Mouse (Mus musculus) v-Abl transformed pro-B cells (cell line): Measurements from ENCODE around the gene Mef2c.

Experiments used
- in situ Hi-C, 2 experiments: fragments of 400-800 bp; cut with MboI; formaldehyde crosslinking; loops; one replicate each; pipeline ENCODE4 v1.15.1; 2025; ENCODE audit not compliant: unreplicated experiment in 2 of 2

Mef2c gene

GRCm38 (mm10) chr13:83651941-83652548 lies 148.2 kb downstream of the Mef2c start:
- in situ Hi-C loops: loop anchor here (5.0 to 25.0 kb wide), 15 partner anchors 80 to 1890 kb away; no protein-coding TSS in a partner anchor

GRCm38 (mm10) chr13:83652560-83652959 lies 148.7 kb downstream of the Mef2c start:
- in situ Hi-C loops: loop anchor here (5.0 to 25.0 kb wide), 15 partner anchors 80 to 1890 kb away; no protein-coding TSS in a partner anchor

GRCm38 (mm10) chr13:83654889-83655769 lies 151.3 kb downstream of the Mef2c start:
- in situ Hi-C loops: loop anchor here (5.0 to 25.0 kb wide), 16 partner anchors 83 to 1893 kb away; no protein-coding TSS in a partner anchor

GRCm38 (mm10) chr13:83656094-83656493 lies 152.3 kb downstream of the Mef2c start:
- in situ Hi-C loops: loop anchor here (5.0 to 25.0 kb wide), 12 partner anchors 544 to 1894 kb away; no protein-coding TSS in a partner anchor

GRCm38 (mm10) chr13:83656773-83657172 lies 152.9 kb downstream of the Mef2c start:
- in situ Hi-C loops: loop anchor here (5.0 to 25.0 kb wide), 12 partner anchors 544 to 1894 kb away; no protein-coding TSS in a partner anchor

GRCm38 (mm10) chr13:83660722-83661121 lies 156.9 kb downstream of the Mef2c start:
- in situ Hi-C loops: loop anchor here (5.0 to 25.0 kb wide), 3 partner anchors 1097 to 1898 kb away; no protein-coding TSS in a partner anchor

- in situ Hi-C loops: loop anchor here (5.0 to 25.0 kb wide), 3 partner anchors 1096 to 1899 kb away; no protein-coding TSS in a partner anchor
Measured at GRCm38 (mm10) chr13:83661166-83661565, 157.3 kb downstream of the Mef2c start.

GRCm38 (mm10) chr13:83662089-83662551 lies 158.3 kb downstream of the Mef2c start:
- in situ Hi-C loops: loop anchor here (5.0 to 25.0 kb wide), 3 partner anchors 1095 to 1900 kb away; no protein-coding TSS in a partner anchor

GRCm38 (mm10) chr13:83666179-83666578 lies 162.3 kb downstream of the Mef2c start:
- in situ Hi-C loops: loop anchor here in 1 of 2 experiments (25.0 kb wide), 2 partner anchors 1629 to 1904 kb away; no protein-coding TSS in a partner anchor

GRCm38 (mm10) chr13:83667051-83667450 lies 163.2 kb downstream of the Mef2c start:
- in situ Hi-C loops: loop anchor here in 1 of 2 experiments (25.0 kb wide), 2 partner anchors 1630 to 1905 kb away; no protein-coding TSS in a partner anchor

GRCm38 (mm10) chr13:83707611-83708010 lies 203.8 kb downstream of the Mef2c start:
- in situ Hi-C loops: loop anchor here in 1 of 2 experiments (25.0 kb wide), 1 partner anchor 1455 kb away; no protein-coding TSS in a partner anchor

GRCm38 (mm10) chr13:83712778-83713380 lies 209.0 kb downstream of the Mef2c start:
- in situ Hi-C loops: loop anchor here (5.0 to 25.0 kb wide), 3 partner anchors 634 to 1462 kb away; no protein-coding TSS in a partner anchor

- in situ Hi-C loops: loop anchor here (5.0 to 25.0 kb wide), 3 partner anchors 634 to 1461 kb away; no protein-coding TSS in a partner anchor
Measured at GRCm38 (mm10) chr13:83713661-83714291, 209.9 kb downstream of the Mef2c start.

GRCm38 (mm10) chr13:83714466-83715307 lies 210.9 kb downstream of the Mef2c start:
- in situ Hi-C loops: loop anchor here (5.0 to 25.0 kb wide), 4 partner anchors 633 to 1460 kb away; no protein-coding TSS in a partner anchor

GRCm38 (mm10) chr13:83715308-83715785 lies 211.5 kb downstream of the Mef2c start:
- in situ Hi-C loops: loop anchor here (5.0 to 25.0 kb wide), 3 partner anchors 1042 to 1459 kb away; no protein-coding TSS in a partner anchor

GRCm38 (mm10) chr13:83715971-83716615 lies 212.3 kb downstream of the Mef2c start:
- in situ Hi-C loops: loop anchor here (5.0 to 25.0 kb wide), 3 partner anchors 1041 to 1459 kb away; no protein-coding TSS in a partner anchor
